Mouse (Mus musculus) bone marrow macrophage, adult 2 months (primary cell): ENCODE measurements around the gene Nsun6. TPM values are rescaled to one million over a fixed set of nuclear protein-coding genes. Genes with fewer than 3 reads are reported as not detected.
A peak's percentile ranks its signal among the peaks of the same experiment; 100 is the strongest.

Source experiments
- H3K27ac ChIP-seq: 2 replicates; pipeline ENCODE4 v1.5.1; 2012; ENCODE audit warnings: low read depth, low read length; ENCODE audit not compliant: insufficient read depth
- H3K4me1 ChIP-seq: 2 replicates; pipeline ENCODE4 v1.6.1; 2012; ENCODE audit warnings: low read length; ENCODE audit not compliant: control insufficient read depth, insufficient read depth
- H3K4me3 ChIP-seq: 2 replicates; pipeline ENCODE4 v1.5.1; 2012; ENCODE audit warnings: mild to moderate bottlenecking, low read length, moderate library complexity; ENCODE audit not compliant: insufficient read depth
- CTCF ChIP-seq: IDR thresholded peaks from 2 replicates; pipeline ENCODE4 v1.5.1; 2012; ENCODE audit warnings: low read depth, mild to moderate bottlenecking, low read length, moderate library complexity
- POLR2A ChIP-seq: IDR thresholded peaks from 2 replicates; pipeline ENCODE4 v1.6.1; 2012; ENCODE audit warnings: mild to moderate bottlenecking, low read depth, low read length, borderline replicate concordance
- polyA plus RNA-seq: library from polyadenylated mRNA; stranded (reverse); fragments of >200 nt; gene quantifications from 2 replicates; pipeline ENCODE4 v1.2.4, GENCODE M21; 2012; ENCODE audit not compliant: missing spikeins, insufficient read depth, insufficient read length

Nsun6 gene
- polyA plus RNA-seq = 7.5 and 7.7 TPM in 2 replicates

- Histone ChIP-seq H3K27ac (peak within 1 kb of the TSS; percentile 45), H3K4me1 (peaks cover 5% of the 10 kb centered on the region), H3K4me3 (peak within 1 kb of the TSS; percentile 91)
- TF ChIP-seq CTCF = no peak
- no peak for TF ChIP-seq POLR2A
Measured at GRCm38 (mm10) chr2:15054945-15055637, at the start of gene Nsun6. TSS of gene Nsun6 (minus strand) at chr2:15055069.

- no peak overlapping the region for H3K4me3 ChIP-seq
- no peak for TF ChIP-seq POLR2A
- TF ChIP-seq CTCF = no peak
- no peaks in the 10 kb centered on the region for H3K4me1 ChIP-seq
- no peak overlapping the region for H3K27ac ChIP-seq
Measured at GRCm38 (mm10) chr2:15104386-15104785, 49.5 kb upstream of the Nsun6 start.

GRCm38 (mm10) chr2:15096514-15097090 lies 41.7 kb upstream of the Nsun6 start:
- TF ChIP-seq CTCF (no peak), POLR2A (no peak)
- Histone ChIP-seq H3K27ac (no peak overlapping the region), H3K4me1 (no peaks in the 10 kb centered on the region), H3K4me3 (no peak overlapping the region)

GRCm38 (mm10) chr2:15087308-15087707 lies 32.4 kb upstream of the Nsun6 start:
- H3K4me1 ChIP-seq = no peaks in the 10 kb centered on the region
- TF ChIP-seq POLR2A (no peak), CTCF (no peak)
- H3K4me3 ChIP-seq = no peak overlapping the region

GRCm38 (mm10) chr2:15083702-15084101 lies 28.8 kb upstream of the Nsun6 start:
- TF ChIP-seq POLR2A (no peak), CTCF (no peak)
- Histone ChIP-seq H3K4me3 (no peak overlapping the region), H3K27ac (no peak overlapping the region), H3K4me1 (no peaks in the 10 kb centered on the region)

More at GRCm38 (mm10) chr2:15087308-15087707, 32.4 kb upstream of the Nsun6 start:
- H3K27ac ChIP-seq = no peak overlapping the region

GRCm38 (mm10) chr2:15067091-15067490 lies 12.2 kb upstream of the Nsun6 start:
- no peak overlapping the region for H3K27ac ChIP-seq
- no peak for TF ChIP-seq POLR2A
- no peak for TF ChIP-seq CTCF
- no peak overlapping the region for H3K4me3 ChIP-seq
- no peaks in the 10 kb centered on the region for H3K4me1 ChIP-seq

GRCm38 (mm10) chr2:15065447-15065846 lies 10.6 kb upstream of the Nsun6 start:
- no peak for TF ChIP-seq POLR2A
- no peak for TF ChIP-seq CTCF
- Histone ChIP-seq H3K4me3 (no peak overlapping the region), H3K27ac (no peak overlapping the region), H3K4me1 (no peaks in the 10 kb centered on the region)

GRCm38 (mm10) chr2:15064380-15065269 lies 9.8 kb upstream of the Nsun6 start:
- H3K4me1 ChIP-seq = no peaks in the 10 kb centered on the region
- no peak for TF ChIP-seq POLR2A
- no peak for TF ChIP-seq CTCF
- no peak overlapping the region for H3K4me3 ChIP-seq
- no peak overlapping the region for H3K27ac ChIP-seq

GRCm38 (mm10) chr2:15063815-15064214 lies 8.9 kb upstream of the Nsun6 start:
- no peaks in the 10 kb centered on the region for H3K4me1 ChIP-seq
- H3K4me3 ChIP-seq = no peak overlapping the region
- H3K27ac ChIP-seq = no peak overlapping the region
- TF ChIP-seq CTCF = no peak
- no peak for TF ChIP-seq POLR2A
